Mouse (Mus musculus) intestine, embryonic 15.5 days (tissue): Measurements from ENCODE around the gene Ccdc158. TPM values are rescaled to one million over a fixed set of nuclear protein-coding genes. Genes with fewer than 3 reads are reported as not detected.

Source experiments
- ATAC-seq: fragments of 200-750 bp; cut with Nextera tagmentation; 2 replicates; pipeline ENCODE4 v1.8.0; 2017; ENCODE audit warnings: moderate TSS enrichment, moderate library complexity
- H3K27ac ChIP-seq: fragments of 300-500 bp; sonication (generic); 2 replicates; pipeline ENCODE4 v1.5.1; 2015; ENCODE audit warnings: mild to moderate bottlenecking, inconsistent platforms
- H3K27me3 ChIP-seq: fragments of 300-500 bp; sonication (generic); replicated peaks from 2 replicates; pipeline ENCODE4 v1.6.1; 2015; ENCODE audit warnings: inconsistent platforms
- H3K36me3 ChIP-seq: fragments of 300-500 bp; sonication (generic); 2 replicates; pipeline ENCODE4 v1.6.1; 2015; ENCODE audit warnings: inconsistent platforms
- H3K4me1 ChIP-seq: fragments of 300-500 bp; sonication (generic); replicated peaks from 2 replicates; pipeline ENCODE4 v1.6.1; 2015; ENCODE audit warnings: inconsistent platforms
- H3K4me2 ChIP-seq: fragments of 300-500 bp; sonication (generic); replicated peaks from 2 replicates; pipeline ENCODE4 v1.6.1; 2015; ENCODE audit warnings: mild to moderate bottlenecking, inconsistent platforms
- H3K4me3 ChIP-seq: fragments of 300-500 bp; sonication (generic); replicated peaks from 2 replicates; pipeline ENCODE4 v1.5.1; 2015; ENCODE audit warnings: inconsistent platforms
- H3K9ac ChIP-seq: fragments of 300-500 bp; sonication (generic); 2 replicates; pipeline ENCODE4 v1.6.1; 2015; ENCODE audit warnings: inconsistent platforms
- H3K9me3 ChIP-seq: fragments of 300-500 bp; sonication (generic); 2 replicates; pipeline ENCODE4 v1.6.1; 2016; ENCODE audit warnings: inconsistent platforms
- WGBS: fragments of 180-500 bp; shearing (Covaris S2); methylation state at CpG from one replicate; pipeline ENCODE4 v1.1.7; 2015; 5-methylcytosine and 5-hydroxymethylcytosine counted together
- polyA plus RNA-seq: library from polyadenylated mRNA; unstranded; fragments of >200 nt; fragmentation: Nextera tagmentation; extraction: Ambion mirVana; gene quantifications from 2 replicates; pipeline ENCODE4 v1.2.1, GENCODE M21; 2015

Gene Ccdc158
- polyA plus RNA-seq, 1 experiment from 2014 or later, result 1.1 TPM

GRCm38 (mm10) chr5:92579559-92579958 lies 95.5 kb downstream of the Ccdc158 start:
- Histone ChIP-seq H3K27me3 (no peaks in the 10 kb centered on the region), H3K4me2 (no peak overlapping the region), H3K27ac (no peak overlapping the region), H3K36me3 (no peaks in the 10 kb centered on the region), H3K4me3 (no peak overlapping the region), H3K9me3 (no peaks in the 10 kb centered on the region), H3K4me1 (no peaks in the 10 kb centered on the region), H3K9ac (no peak overlapping the region)
- 74% methylated on average over 14 of the region's 14 CpGs for WGBS
- no peak for ATAC-seq

- Histone ChIP-seq H3K4me2 (no peak overlapping the region), H3K36me3 (no peaks in the 10 kb centered on the region), H3K4me1 (no peaks in the 10 kb centered on the region), H3K4me3 (no peak overlapping the region), H3K27ac (no peak overlapping the region), H3K9me3 (no peaks in the 10 kb centered on the region), H3K9ac (no peak overlapping the region), H3K27me3 (no peaks in the 10 kb centered on the region)
- 82% methylated on average over 4 of the region's 4 CpGs for WGBS
- peak; percentile 59; the same call in 1 of the 2 replicates for ATAC-seq
These were observed 103.8 kb downstream of the Ccdc158 start for GRCm38 (mm10) chr5:92571232-92571631.

DNA sequence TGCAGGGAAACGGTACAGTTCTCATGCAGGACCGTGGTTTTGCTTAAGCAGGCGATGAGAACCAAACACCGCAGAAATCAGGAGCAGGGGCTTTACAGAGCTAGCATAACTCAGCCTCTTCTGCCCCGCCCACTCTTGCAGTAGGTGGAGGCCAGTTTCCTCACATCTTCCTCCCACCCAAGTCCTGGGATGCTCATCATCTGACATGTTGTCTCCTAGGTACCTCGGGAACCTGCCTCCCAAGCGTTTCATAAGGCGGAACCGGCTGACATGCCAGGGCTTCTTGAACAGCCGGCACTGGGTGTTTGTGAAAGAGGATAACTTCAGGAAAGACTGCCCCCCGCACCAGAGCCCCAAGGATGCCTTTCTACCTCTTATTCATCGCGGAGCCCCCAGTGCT lies 113.1 kb downstream of the Ccdc158 start:
- no peak overlapping the region for H3K4me3 ChIP-seq
- no peaks in the 10 kb centered on the region for H3K4me1 ChIP-seq
- H3K4me2 ChIP-seq, result no peak overlapping the region
- H3K27ac ChIP-seq, result no peak overlapping the region
- H3K9ac ChIP-seq, result no peak overlapping the region
- H3K27me3 ChIP-seq, result no peaks in the 10 kb centered on the region
- WGBS, result 77% methylated on average over 13 of the region's 13 CpGs
- H3K36me3 ChIP-seq, result no peaks in the 10 kb centered on the region
- ATAC-seq, result no peak
- no peaks in the 10 kb centered on the region for H3K9me3 ChIP-seq

DNA sequence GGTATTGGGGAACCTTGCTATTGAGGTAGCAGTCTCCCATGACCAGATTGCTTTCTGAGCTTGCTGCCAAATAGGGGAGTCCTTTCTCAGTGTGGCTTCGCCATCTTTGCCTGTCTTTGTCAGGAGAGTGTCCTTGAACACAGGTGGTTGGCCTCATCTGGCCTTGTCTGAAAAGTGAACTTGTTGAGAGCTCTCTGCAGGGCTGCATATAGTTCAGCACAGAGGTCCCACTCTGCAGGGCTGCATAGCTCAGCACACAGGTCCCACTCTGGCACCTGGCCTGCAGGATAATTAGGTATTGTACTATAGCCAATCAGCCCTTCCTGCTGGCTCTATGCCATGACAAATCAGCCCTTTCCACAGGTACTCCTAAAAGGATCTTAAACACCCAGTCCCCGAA lies 114.9 kb downstream of the Ccdc158 start:
- 82% methylated on average over 2 of the region's 2 CpGs for WGBS
- no peak overlapping the region for H3K9ac ChIP-seq
- no peak overlapping the region for H3K4me3 ChIP-seq
- no peak overlapping the region for H3K27ac ChIP-seq
- no peaks in the 10 kb centered on the region for H3K36me3 ChIP-seq
- no peak for ATAC-seq
- H3K27me3 ChIP-seq, result no peaks in the 10 kb centered on the region
- H3K4me1 ChIP-seq, result no peaks in the 10 kb centered on the region
- H3K9me3 ChIP-seq, result no peaks in the 10 kb centered on the region
- H3K4me2 ChIP-seq, result no peak overlapping the region

Other genes with a start within 250 kb of the Ccdc158 start
- 51.1 and 55.5 TPM in 2 replicates for gene Nup54, start 240.1 kb downstream of the Ccdc158 start, polyA plus RNA-seq
- 12.4 and 13.1 TPM in 2 replicates for gene Scarb2, start 168.4 kb downstream of the Ccdc158 start, polyA plus RNA-seq
- 0.23 TPM in 1 of 2 replicates, not detected in the other for gene Fam47e, start 120.2 kb downstream of the Ccdc158 start, polyA plus RNA-seq
- gene Stbd1, start 72.2 kb downstream of the Ccdc158 start, polyA plus RNA-seq, result 37.5 and 46.1 TPM in 2 replicates
- gene Shroom3, start 8.2 kb upstream of the Ccdc158 start, polyA plus RNA-seq, result 8.1 and 10.3 TPM in 2 replicates